ENCODE assay signal across 9 mouse cellular contexts in the genomic region with DNA sequence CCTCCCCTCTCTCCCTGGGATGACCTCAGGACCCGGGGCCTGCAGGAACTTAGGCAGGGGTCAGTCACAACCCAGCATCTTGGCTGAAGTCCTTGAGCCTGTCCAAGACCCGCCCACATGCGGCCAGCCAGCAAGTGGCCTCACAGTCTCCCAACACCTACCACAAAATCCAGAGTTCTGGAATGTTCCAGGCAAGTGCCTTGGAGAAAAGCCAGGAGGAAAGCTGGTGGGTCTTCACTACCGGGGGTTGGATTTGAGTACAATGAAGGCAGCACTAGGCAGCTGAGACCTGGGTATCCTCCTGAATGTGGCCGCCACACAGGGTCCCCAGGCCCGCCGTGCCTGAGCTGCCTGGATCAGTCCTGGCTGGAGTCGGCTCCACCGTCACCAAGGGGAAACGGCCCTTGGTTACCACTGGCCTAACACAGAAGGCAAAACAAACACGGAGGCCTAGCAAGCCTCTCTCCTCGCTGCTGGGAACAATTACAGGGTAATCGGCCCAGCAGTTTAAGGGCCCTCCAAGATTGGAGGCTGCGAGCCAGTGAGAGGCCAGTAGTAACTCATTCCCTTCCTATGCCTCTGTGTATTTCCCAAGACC. TPM values are rescaled to one million over a fixed set of nuclear protein-coding genes. Genes with fewer than 3 reads are reported as not detected.
DNase-seq lines count a peak whose midpoint lies in the region; ATAC-seq lines count a peak whose summit lies in the region.
"Had no signal": no experiment of that assay in that cellular context is flagged by ENCODE, and none has a peak within 500 bp of the region (broad histone marks: within the 10 kb centered on the region; RNA-seq: fewer than 3 reads in every experiment).

No protein-coding gene starts in this region.

- peak; percentile 62 for DNase-seq in adrenal gland, postnatal 10 days
- peak; percentile 74 for DNase-seq in mesoderm, embryonic 11.5 days (ENCODE audit: low read depth, low spot score)
- DNase-seq in cerebellum, postnatal 4 days (ENCODE audit: low spot score in 2 of 2): no peak
- no peak for DNase-seq in thymus, postnatal 0 days (ENCODE audit: low spot score)
- DNase-seq in cerebellum, postnatal 36 days: no peak

- H3K9ac ChIP-seq in embryonic facial prominence, embryonic 13.5 days: peak overlapping the region; percentile 49
- peak overlapping the region; percentile 61 for H3K9ac ChIP-seq in heart, embryonic 13.5 days
- H3K9ac ChIP-seq in kidney, embryonic 14.5 days (ENCODE audit: low read depth, low read length): 0 out of 2 replicates have a peak overlapping the region, but pooled peaks have one; percentile 7
- H3K9ac ChIP-seq: liver, embryonic 14.5 days had no signal

- ATAC-seq in embryonic facial prominence, embryonic 13.5 days (ENCODE audit: insufficient number of reproducible peaks, insufficient read depth, low FRiP score, low TSS enrichment, low read depth): no peak
- ATAC-seq in heart, embryonic 13.5 days (ENCODE audit: extremely low read depth, insufficient number of reproducible peaks, low FRiP score, low TSS enrichment): 0 out of 2 replicates have a peak, but pooled peaks have one; percentile 23
- ATAC-seq in kidney, embryonic 14.5 days (ENCODE audit: low FRiP score, low TSS enrichment): peak; percentile 37; the same call in 1 of the 2 replicates

- 18% methylated on average over 14 of the region's 14 CpGs for WGBS in embryonic facial prominence, embryonic 13.5 days
- 34% methylated on average over 14 of the region's 14 CpGs for WGBS in heart, embryonic 13.5 days
- WGBS in kidney, embryonic 14.5 days: 17% methylated on average over 14 of the region's 14 CpGs

- H3K4me3 ChIP-seq in embryonic facial prominence, embryonic 13.5 days: no peak overlapping the region
- no peak overlapping the region for H3K4me3 ChIP-seq in heart, embryonic 13.5 days
- H3K4me3 ChIP-seq in kidney, embryonic 14.5 days (ENCODE audit: low read length): no peak overlapping the region

- no peaks in the 10 kb centered on the region for H3K27me3 ChIP-seq in embryonic facial prominence, embryonic 13.5 days
- no peaks in the 10 kb centered on the region for H3K27me3 ChIP-seq in heart, embryonic 13.5 days (replicated peaks)
- H3K27me3 ChIP-seq in kidney, embryonic 14.5 days (ENCODE audit: control insufficient read depth, insufficient read depth, low read length): no peaks in the 10 kb centered on the region

- no peaks in the 10 kb centered on the region; the same call in 1 of the 2 replicates for H3K36me3 ChIP-seq in embryonic facial prominence, embryonic 13.5 days
- H3K36me3 ChIP-seq in heart, embryonic 13.5 days: no peaks in the 10 kb centered on the region
- H3K36me3 ChIP-seq in kidney, embryonic 14.5 days (ENCODE audit: control insufficient read depth, insufficient read depth, low read length): no peaks in the 10 kb centered on the region

- H3K9me3 ChIP-seq in embryonic facial prominence, embryonic 13.5 days: peaks cover 3% of the 10 kb centered on the region; the same call in 1 of the 2 replicates
- H3K9me3 ChIP-seq in heart, embryonic 13.5 days: no peaks in the 10 kb centered on the region
- H3K9me3 ChIP-seq in kidney, embryonic 14.5 days (ENCODE audit: control insufficient read depth, low read length): peaks cover 5% of the 10 kb centered on the region

- peak overlapping the region; percentile 15 for H3K4me2 ChIP-seq in embryonic facial prominence, embryonic 13.5 days
- H3K4me2 ChIP-seq in heart, embryonic 13.5 days: no peak overlapping the region
- no peak overlapping the region; the same call in 1 of the 2 replicates for H3K4me2 ChIP-seq in kidney, embryonic 14.5 days (replicated peaks; ENCODE audit: low read depth, low read length)

- peak overlapping the region; percentile 70 for H3K27ac ChIP-seq in embryonic facial prominence, embryonic 13.5 days
- peak overlapping the region; percentile 70 for H3K27ac ChIP-seq in heart, embryonic 13.5 days (replicated peaks)
- H3K27ac ChIP-seq in kidney, embryonic 14.5 days (ENCODE audit: low read depth, low read length): peak overlapping the region; percentile 67
- H3K27ac ChIP-seq: liver, embryonic 14.5 days had no signal

- H3K4me1 ChIP-seq in embryonic facial prominence, embryonic 13.5 days: peaks cover 69% of the 10 kb centered on the region
- H3K4me1 ChIP-seq in heart, embryonic 13.5 days: peaks cover 43% of the 10 kb centered on the region
- peaks cover 52% of the 10 kb centered on the region for H3K4me1 ChIP-seq in kidney, embryonic 14.5 days (ENCODE audit: control insufficient read depth, insufficient read depth, low read length)

RNA-seq across cellular contexts. Expression of a gene that starts 32.6 kb away (rescaled TPM):
- 10 to 100 TPM; 31.6 TPM for total RNA-seq in adrenal gland, postnatal 10 days (2021)
- 12.2 and 13.5 TPM in 2 replicates for polyA plus RNA-seq in embryonic facial prominence, embryonic 13.5 days (2015; fragmentation: Nextera tagmentation; extraction: Ambion mirVana)
- polyA plus RNA-seq in heart, embryonic 13.5 days (2015; fragmentation: Nextera tagmentation; extraction: Ambion mirVana): 4.3 and 4.5 TPM in 2 replicates
- polyA plus RNA-seq in kidney, embryonic 14.5 days (2014; fragmentation: Nextera tagmentation; extraction: Ambion mirVana): 8.0 and 9.6 TPM in 2 replicates
- polyA plus RNA-seq in thymus, postnatal 0 days (2015; fragmentation: Nextera tagmentation; extraction: Ambion mirVana): 9.0 and 9.5 TPM in 2 replicates

Comparison
In these comparisons a context has a peak if more than half of its experiments do, and no peak if none do; other contexts are left out.
1. DNase-seq: peak in adrenal gland, postnatal 10 days (single experiment) and mesoderm, embryonic 11.5 days (single experiment); none in cerebellum, postnatal 4 days (0 of 2), thymus, postnatal 0 days (single experiment) and cerebellum, postnatal 36 days (0 of 2).
2. H3K9ac ChIP-seq: peak in every context shown above with its lines; median percentile 61 in heart, embryonic 13.5 days; 49 in embryonic facial prominence, embryonic 13.5 days; 7 in kidney, embryonic 14.5 days.
3. Peak in every context shown above with its lines, with median percentiles within 50 percentile points of each other: H3K27ac ChIP-seq.